Mouse (Mus musculus): ENCODE results near the gene Styk1. TPM values are rescaled to one million over a fixed set of nuclear protein-coding genes. Genes with fewer than 3 reads are reported as not detected.

Styk1 gene
- total RNA-seq, 1 experiment, result 1.4 TPM

DNA sequence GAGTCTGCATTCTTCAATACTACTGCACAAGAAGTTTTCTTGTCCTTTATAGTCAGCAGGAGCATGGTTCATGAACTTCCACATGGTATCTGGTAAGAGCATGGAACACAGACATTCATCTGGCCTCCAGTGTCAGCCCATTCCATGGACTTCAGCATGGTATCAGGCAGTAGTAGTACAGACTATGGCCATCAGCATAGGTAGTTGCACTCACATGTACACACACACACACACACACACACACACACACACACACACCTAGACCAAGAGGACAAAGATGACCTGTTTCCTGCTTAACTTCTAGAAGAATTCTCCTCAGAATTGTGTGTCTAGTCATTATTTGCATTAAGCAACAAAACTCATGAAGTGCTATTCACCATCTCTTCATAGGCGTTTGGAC is 14.6 kb downstream of the Styk1 start:
- Histone ChIP-seq H3K4me1 (ENCODE audit: control insufficient read depth in 2 of 2, insufficient read depth in 2 of 2, low read length in 2 of 2, poor library complexity in 1 of 2) (no peaks in the 10 kb centered on the region), H3K9ac (ENCODE audit: insufficient read depth, low read depth, low read length, poor library complexity, severe bottlenecking) (no peak overlapping the region), H3K9me3 (ENCODE audit: control insufficient read depth, insufficient read depth, low read depth, low read length) (no peaks in the 10 kb centered on the region), H3K36me3 (ENCODE audit: control insufficient read depth, insufficient read depth, low read length, poor library complexity, severe bottlenecking) (no peaks in the 10 kb centered on the region), H3K4me3 (ENCODE audit: insufficient read depth in 1 of 2, low read depth in 1 of 2, low read length in 2 of 2, poor library complexity in 1 of 2, severe bottlenecking in 1 of 2) (no peak overlapping the region), H3K27ac (ENCODE audit: insufficient read depth, low read depth, low read length, poor library complexity, severe bottlenecking) (no peak overlapping the region)
- in situ Hi-C loops (cut with MboI; ENCODE audit: low sequenced_read_pairs in 2 of 2, unreplicated experiment in 2 of 2), result no loop called here
- no peak for DNase-seq (ENCODE audit: low read depth, low spot score)
- TF ChIP-seq MAFK (IDR thresholded peaks at IDR 0.05; ENCODE audit: insufficient read depth, low read depth, low read length), result no peak
- no peak for TF ChIP-seq CHD2 (IDR thresholded peaks at IDR 0.05; ENCODE audit: low read depth, low read length)
- TF ChIP-seq ZNF384 (IDR thresholded peaks at IDR 0.05; ENCODE audit: low read depth, low read length), result no peak
- TF ChIP-seq HCFC1 (IDR thresholded peaks at IDR 0.05; ENCODE audit: borderline replicate concordance, insufficient read depth, low read length), result no peak
- TF ChIP-seq ZC3H11A (IDR thresholded peaks at IDR 0.05; ENCODE audit: borderline replicate concordance, low read depth, low read length), result no peak

GRCm38 (mm10) chr6:131327076-131327475 is 26.3 kb downstream of the Styk1 start:
- Histone ChIP-seq H3K9me3 (ENCODE audit: control insufficient read depth, insufficient read depth, low read depth, low read length) (no peaks in the 10 kb centered on the region), H3K36me3 (ENCODE audit: control insufficient read depth, insufficient read depth, low read length, poor library complexity, severe bottlenecking) (no peaks in the 10 kb centered on the region), H3K9ac (ENCODE audit: insufficient read depth, low read depth, low read length, poor library complexity, severe bottlenecking) (no peak overlapping the region), H3K27ac (ENCODE audit: insufficient read depth, low read depth, low read length, poor library complexity, severe bottlenecking) (no peak overlapping the region), H3K4me3 (ENCODE audit: insufficient read depth in 1 of 2, low read depth in 1 of 2, low read length in 2 of 2, poor library complexity in 1 of 2, severe bottlenecking in 1 of 2) (no peak overlapping the region), H3K4me1 (ENCODE audit: control insufficient read depth in 2 of 2, insufficient read depth in 2 of 2, low read length in 2 of 2, poor library complexity in 1 of 2) (no peaks in the 10 kb centered on the region)
- in situ Hi-C loops (cut with MboI; ENCODE audit: low sequenced_read_pairs in 2 of 2, unreplicated experiment in 2 of 2), result no loop called here
- TF ChIP-seq ZNF384 (IDR thresholded peaks at IDR 0.05; ENCODE audit: low read depth, low read length) (no peak), ZC3H11A (IDR thresholded peaks at IDR 0.05; ENCODE audit: borderline replicate concordance, low read depth, low read length) (no peak), HCFC1 (IDR thresholded peaks at IDR 0.05; ENCODE audit: borderline replicate concordance, insufficient read depth, low read length) (no peak), CHD2 (IDR thresholded peaks at IDR 0.05; ENCODE audit: low read depth, low read length) (no peak), MAFK (IDR thresholded peaks at IDR 0.05; ENCODE audit: insufficient read depth, low read depth, low read length) (no peak)
- DNase-seq (ENCODE audit: low read depth, low spot score), result no peak

GRCm38 (mm10) chr6:131321854-131322639 is 31.4 kb downstream of the Styk1 start:
- in situ Hi-C loops (cut with MboI; ENCODE audit: low sequenced_read_pairs in 2 of 2, unreplicated experiment in 2 of 2), result no loop called here
- H3K4me3 ChIP-seq (ENCODE audit: insufficient read depth in 1 of 2, low read depth in 1 of 2, low read length in 2 of 2, poor library complexity in 1 of 2, severe bottlenecking in 1 of 2), result no peak overlapping the region

DNA sequence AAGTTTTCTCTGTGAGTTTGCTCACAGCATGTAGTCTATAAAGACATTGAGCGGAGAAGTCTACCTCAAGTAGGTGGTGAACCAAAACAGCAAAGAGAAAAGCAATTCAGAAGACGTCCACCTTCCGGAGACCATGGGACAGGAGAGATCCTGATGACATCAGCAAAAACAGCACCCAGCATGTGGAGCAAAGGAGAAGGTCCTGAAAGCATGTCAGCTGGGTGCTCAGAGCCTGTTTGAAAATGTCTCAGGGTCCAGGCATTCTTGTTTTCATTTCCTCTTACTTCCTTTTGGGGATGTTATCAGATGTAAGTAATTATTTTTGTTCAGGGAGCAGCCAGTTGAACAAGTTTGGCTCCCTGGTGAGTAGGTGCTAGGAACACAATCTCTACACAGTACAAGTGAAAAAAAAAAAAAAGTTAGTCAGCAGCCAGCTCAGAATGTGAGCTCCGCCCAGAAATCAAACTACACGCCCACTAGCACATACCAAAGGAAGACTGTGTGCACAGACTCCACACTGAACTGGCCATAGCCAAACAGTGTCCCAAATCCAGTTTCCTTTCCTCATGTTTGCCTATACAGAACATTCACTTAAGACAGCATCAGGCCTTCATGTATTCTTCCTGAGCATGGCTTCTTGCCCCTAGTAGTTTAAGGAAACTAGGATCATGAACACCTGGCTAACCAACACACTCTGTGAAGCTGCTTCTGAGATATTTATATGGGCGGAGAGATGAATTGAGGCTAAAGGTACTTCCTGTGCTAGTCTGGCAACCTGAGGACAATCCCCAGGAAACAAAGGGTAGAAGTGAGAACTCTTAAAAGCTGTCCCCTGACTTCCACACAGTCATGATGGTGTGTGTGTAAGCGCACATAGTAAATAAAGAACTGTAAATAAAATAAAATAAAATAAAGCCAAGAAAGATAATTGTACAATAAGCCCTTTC is 37.0 kb downstream of the Styk1 start:
- DNase-seq (ENCODE audit: low read depth, low spot score), result no peak
- Histone ChIP-seq H3K4me1 (ENCODE audit: control insufficient read depth in 2 of 2, insufficient read depth in 2 of 2, low read length in 2 of 2, poor library complexity in 1 of 2) (no peaks in the 10 kb centered on the region), H3K27ac (ENCODE audit: insufficient read depth, low read depth, low read length, poor library complexity, severe bottlenecking) (no peak overlapping the region), H3K4me3 (ENCODE audit: insufficient read depth in 1 of 2, low read depth in 1 of 2, low read length in 2 of 2, poor library complexity in 1 of 2, severe bottlenecking in 1 of 2) (no peak overlapping the region), H3K9me3 (ENCODE audit: control insufficient read depth, insufficient read depth, low read depth, low read length) (no peaks in the 10 kb centered on the region), H3K9ac (ENCODE audit: insufficient read depth, low read depth, low read length, poor library complexity, severe bottlenecking) (no peak overlapping the region), H3K36me3 (ENCODE audit: control insufficient read depth, insufficient read depth, low read length, poor library complexity, severe bottlenecking) (no peaks in the 10 kb centered on the region)
- in situ Hi-C loops (cut with MboI; ENCODE audit: low sequenced_read_pairs in 2 of 2, unreplicated experiment in 2 of 2), result no loop called here
- TF ChIP-seq ZC3H11A (IDR thresholded peaks at IDR 0.05; ENCODE audit: borderline replicate concordance, low read depth, low read length) (no peak), HCFC1 (IDR thresholded peaks at IDR 0.05; ENCODE audit: borderline replicate concordance, insufficient read depth, low read length) (no peak), ZNF384 (IDR thresholded peaks at IDR 0.05; ENCODE audit: low read depth, low read length) (0 out of 2 replicates have a peak, but pooled peaks have one; percentile 38), MAFK (IDR thresholded peaks at IDR 0.05; ENCODE audit: insufficient read depth, low read depth, low read length) (no peak), CHD2 (IDR thresholded peaks at IDR 0.05; ENCODE audit: low read depth, low read length) (no peak)

More at GRCm38 (mm10) chr6:131321854-131322639, 31.4 kb downstream of the Styk1 start:
- no peaks in the 10 kb centered on the region for H3K4me1 ChIP-seq (ENCODE audit: control insufficient read depth in 2 of 2, insufficient read depth in 2 of 2, low read length in 2 of 2, poor library complexity in 1 of 2)
- DNase-seq (ENCODE audit: low read depth, low spot score), result no peak
- no peak for TF ChIP-seq MAFK (IDR thresholded peaks at IDR 0.05; ENCODE audit: insufficient read depth, low read depth, low read length)
- no peak for TF ChIP-seq ZNF384 (IDR thresholded peaks at IDR 0.05; ENCODE audit: low read depth, low read length)
- TF ChIP-seq CHD2 (IDR thresholded peaks at IDR 0.05; ENCODE audit: low read depth, low read length), result no peak
- no peak for TF ChIP-seq HCFC1 (IDR thresholded peaks at IDR 0.05; ENCODE audit: borderline replicate concordance, insufficient read depth, low read length)
- TF ChIP-seq ZC3H11A (IDR thresholded peaks at IDR 0.05; ENCODE audit: borderline replicate concordance, low read depth, low read length), result no peak
- no peaks in the 10 kb centered on the region for H3K9me3 ChIP-seq (ENCODE audit: control insufficient read depth, insufficient read depth, low read depth, low read length)
- no peak overlapping the region for H3K9ac ChIP-seq (ENCODE audit: insufficient read depth, low read depth, low read length, poor library complexity, severe bottlenecking)
- H3K27ac ChIP-seq (ENCODE audit: insufficient read depth, low read depth, low read length, poor library complexity, severe bottlenecking), result no peak overlapping the region
- H3K36me3 ChIP-seq (ENCODE audit: control insufficient read depth, insufficient read depth, low read length, poor library complexity, severe bottlenecking), result no peaks in the 10 kb centered on the region
